Mouse (Mus musculus) left cerebral cortex, postnatal 4 days (tissue): ENCODE measurements around the gene Dusp22. TPM values are rescaled to one million over a fixed set of nuclear protein-coding genes. Genes with fewer than 3 reads are reported as not detected.

ENCODE experiments used
- DNase-seq: peaks from one replicate; pipeline ENCODE4 v3.0.0-alpha.2; 2022
- intact Hi-C: fragments of 180-260 bp; cut with DNase I; formaldehyde crosslinking; loops from one replicate; pipeline ENCODE4 v1.15.1; 2025
- total RNA-seq, 2 experiments: library from RNA; stranded (reverse); gene quantifications; 2 replicates each; pipeline ENCODE4 v1.2.3; 2021

The Dusp22 gene
- total RNA-seq: 10 to 100 TPM; 22.8 to 24.8 TPM

- DNase-seq: peak; percentile 83
- intact Hi-C loops: no loop called here
Observed at GRCm38 (mm10) chr13:30659613-30660505, at the start of gene Dusp22. Dusp22 (plus strand) TSS chr13:30659999.

- intact Hi-C loops: no loop called here
- no peak for DNase-seq
Observed at GRCm38 (mm10) chr13:30612079-30612794, 47.6 kb upstream of the Dusp22 start.

- no peak for DNase-seq
- intact Hi-C loops: no loop called here
Observed at GRCm38 (mm10) chr13:30619684-30620083, 40.1 kb upstream of the Dusp22 start.

- intact Hi-C loops: no loop called here
- no peak for DNase-seq
Observed at GRCm38 (mm10) chr13:30628195-30629048, 31.4 kb upstream of the Dusp22 start.

- no peak for DNase-seq
- intact Hi-C loops: no loop called here
Observed at GRCm38 (mm10) chr13:30629794-30630410, 29.9 kb upstream of the Dusp22 start.

GRCm38 (mm10) chr13:30632998-30633397 is 26.8 kb upstream of the Dusp22 start:
- intact Hi-C loops: no loop called here
- DNase-seq: no peak

GRCm38 (mm10) chr13:30636453-30636852 is 23.3 kb upstream of the Dusp22 start:
- DNase-seq: no peak
- intact Hi-C loops: no loop called here

GRCm38 (mm10) chr13:30638378-30639115 is 21.3 kb upstream of the Dusp22 start:
- intact Hi-C loops: no loop called here
- no peak for DNase-seq

- intact Hi-C loops: no loop called here
- no peak for DNase-seq
Observed at GRCm38 (mm10) chr13:30642053-30642452, 17.7 kb upstream of the Dusp22 start.

- no peak for DNase-seq
- intact Hi-C loops: no loop called here
Observed at GRCm38 (mm10) chr13:30648461-30648860, 11.3 kb upstream of the Dusp22 start.

- DNase-seq: no peak
- intact Hi-C loops: no loop called here
Observed at GRCm38 (mm10) chr13:30649197-30649596, 10.6 kb upstream of the Dusp22 start.

- peak; percentile 39 for DNase-seq
- intact Hi-C loops: no loop called here
Observed at GRCm38 (mm10) chr13:30650684-30651083, 9.1 kb upstream of the Dusp22 start.

GRCm38 (mm10) chr13:30653051-30653450 is 6.7 kb upstream of the Dusp22 start:
- intact Hi-C loops: no loop called here
- DNase-seq: no peak

- no peak for DNase-seq
- intact Hi-C loops: no loop called here
Observed at GRCm38 (mm10) chr13:30654463-30654862, 5.3 kb upstream of the Dusp22 start.

- intact Hi-C loops: no loop called here
- no peak for DNase-seq
Observed at GRCm38 (mm10) chr13:30656909-30657308, 2.9 kb upstream of the Dusp22 start.

GRCm38 (mm10) chr13:30657779-30658178 is 2.0 kb upstream of the Dusp22 start:
- intact Hi-C loops: no loop called here

GRCm38 (mm10) chr13:30658201-30658996 is 1.4 kb upstream of the Dusp22 start:
- DNase-seq: no peak
- intact Hi-C loops: no loop called here

More at GRCm38 (mm10) chr13:30657779-30658178, 2.0 kb upstream of the Dusp22 start:
- DNase-seq: no peak

GRCm38 (mm10) chr13:30665261-30665660 is 5.5 kb downstream of the Dusp22 start:
- no peak for DNase-seq
- intact Hi-C loops: no loop called here

- DNase-seq: peak; percentile 21
- intact Hi-C loops: no loop called here
Observed at GRCm38 (mm10) chr13:30666537-30666936, 6.7 kb downstream of the Dusp22 start.
